Mouse (Mus musculus) embryo, embryonic 11.5 days (tissue): ENCODE results near the gene Cops8.

Experiments
- DNase-seq: peaks from one replicate; pipeline ENCODE4 v3.0.0-alpha.2; 2012; ENCODE audit warnings: low read depth, low spot score

The Cops8 gene

GRCm38 (mm10) chr1:90651781-90652180 is 49.0 kb downstream of the Cops8 start:
- DNase-seq = no peak

GRCm38 (mm10) chr1:90652553-90652952 is 49.8 kb downstream of the Cops8 start:
- no peak for DNase-seq

GRCm38 (mm10) chr1:90656492-90657245 is 53.9 kb downstream of the Cops8 start:
- no peak for DNase-seq

GRCm38 (mm10) chr1:90657292-90658050 is 54.7 kb downstream of the Cops8 start:
- no peak for DNase-seq

- no peak for DNase-seq
These were observed 55.8 kb downstream of the Cops8 start for GRCm38 (mm10) chr1:90658581-90658980.

GRCm38 (mm10) chr1:90660150-90660549 is 57.4 kb downstream of the Cops8 start:
- no peak for DNase-seq

- DNase-seq = no peak
These were observed 59.7 kb downstream of the Cops8 start for GRCm38 (mm10) chr1:90662491-90662890.
